Mouse (Mus musculus) midbrain, embryonic 15.5 days (tissue): ENCODE measurements around the gene Aspdh. TPM values are rescaled to one million over a fixed set of nuclear protein-coding genes. Genes with fewer than 3 reads are reported as not detected.
A peak's percentile ranks its signal among the peaks of the same experiment; 100 is the strongest.

ENCODE experiments used
- ATAC-seq: fragments of 200-750 bp; cut with Nextera tagmentation; replicated peaks from 2 replicates; pipeline ENCODE4 v1.8.0; 2017; ENCODE audit warnings: moderate TSS enrichment
- H3K27ac ChIP-seq: fragments of 300-500 bp; sonication (generic); 2 replicates; pipeline ENCODE4 v1.5.1; 2015; ENCODE audit warnings: mild to moderate bottlenecking, inconsistent platforms
- H3K27me3 ChIP-seq: fragments of 300-500 bp; sonication (generic); replicated peaks from 2 replicates; pipeline ENCODE4 v1.6.1; 2015; ENCODE audit warnings: inconsistent platforms
- H3K36me3 ChIP-seq: fragments of 300-500 bp; sonication (generic); replicated peaks from 2 replicates; pipeline ENCODE4 v1.6.1; 2015; ENCODE audit warnings: inconsistent platforms
- H3K4me1 ChIP-seq: fragments of 300-500 bp; sonication (generic); 2 replicates; pipeline ENCODE4 v1.6.1; 2015; ENCODE audit warnings: inconsistent platforms
- H3K4me2 ChIP-seq: fragments of 300-500 bp; sonication (generic); 2 replicates; pipeline ENCODE4 v1.6.1; 2015; ENCODE audit warnings: inconsistent platforms, mild to moderate bottlenecking, moderate library complexity
- H3K4me3 ChIP-seq: fragments of 300-500 bp; sonication (generic); 2 replicates; pipeline ENCODE4 v1.5.1; 2015; ENCODE audit warnings: mild to moderate bottlenecking, inconsistent platforms
- H3K9ac ChIP-seq: fragments of 300-500 bp; sonication (generic); 2 replicates; pipeline ENCODE4 v1.6.1; 2015; ENCODE audit warnings: mild to moderate bottlenecking, inconsistent platforms
- H3K9me3 ChIP-seq: fragments of 300-500 bp; sonication (generic); 2 replicates; pipeline ENCODE4 v1.6.1; 2016; ENCODE audit warnings: inconsistent platforms
- WGBS: fragments of 180-500 bp; shearing (Covaris S2); methylation state at CpG from one replicate; pipeline ENCODE4 v1.1.7; 2015; ENCODE audit warnings: mixed read lengths; 5-methylcytosine and 5-hydroxymethylcytosine counted together
- polyA plus RNA-seq: library from polyadenylated mRNA; unstranded; fragments of >200 nt; fragmentation: Nextera tagmentation; extraction: Ambion mirVana; gene quantifications from 2 replicates; pipeline ENCODE4 v1.2.1, GENCODE M21; 2015

Gene Aspdh
- polyA plus RNA-seq, 1 experiment from 2014 or later, result 6.0 TPM

GRCm38 (mm10) chr7:44439696-44440095 is 25.5 kb upstream of the Aspdh start:
- Histone ChIP-seq H3K27ac (no peak overlapping the region), H3K9me3 (no peaks in the 10 kb centered on the region), H3K9ac (no peak overlapping the region), H3K36me3 (no peaks in the 10 kb centered on the region), H3K4me3 (no peak overlapping the region), H3K27me3 (no peaks in the 10 kb centered on the region), H3K4me1 (peaks cover 41% of the 10 kb centered on the region), H3K4me2 (no peak overlapping the region)
- no peak for ATAC-seq
- WGBS, result 81% methylated on average over 2 of the region's 2 CpGs

DNA sequence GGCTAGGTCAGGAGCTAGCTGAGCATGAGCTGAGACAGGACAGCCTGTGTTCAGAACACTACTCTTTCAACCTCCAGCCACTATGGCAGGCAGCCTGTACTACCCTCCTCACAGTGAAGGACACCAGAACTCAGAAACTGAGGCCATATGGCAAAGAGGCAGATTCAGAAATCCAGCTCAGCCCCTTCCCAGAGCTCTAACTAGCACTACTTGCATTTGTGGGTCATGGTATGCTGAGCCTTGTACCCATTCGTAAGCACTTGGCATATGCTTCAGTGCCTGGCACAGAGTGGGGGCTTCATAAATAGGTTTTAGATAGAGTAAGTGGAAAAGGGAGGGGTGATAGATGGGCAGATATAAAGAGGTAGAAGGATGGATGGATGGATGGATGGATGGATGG is 24.7 kb upstream of the Aspdh start:
- ATAC-seq, result no peak
- Histone ChIP-seq H3K4me1 (peaks cover 49% of the 10 kb centered on the region), H3K27ac (peak overlapping the region; percentile 99), H3K9me3 (no peaks in the 10 kb centered on the region), H3K36me3 (no peaks in the 10 kb centered on the region), H3K9ac (no peak overlapping the region), H3K4me2 (no peak overlapping the region), H3K4me3 (no peak overlapping the region), H3K27me3 (no peaks in the 10 kb centered on the region)
- 84% methylated on average over 1 of the region's 1 CpGs for WGBS

- Histone ChIP-seq H3K4me2 (peak overlapping the region; percentile 88), H3K27ac (peak overlapping the region; percentile 99), H3K27me3 (no peaks in the 10 kb centered on the region), H3K9ac (peak overlapping the region; percentile 100), H3K4me3 (peak overlapping the region; percentile 87), H3K36me3 (no peaks in the 10 kb centered on the region), H3K4me1 (peaks cover 56% of the 10 kb centered on the region), H3K9me3 (no peaks in the 10 kb centered on the region)
- 0% methylated on average over 1 of the region's 1 CpGs for WGBS
- peak; percentile 1; the same call in 1 of the 2 replicates for ATAC-seq
Measured at GRCm38 (mm10) chr7:44441180-44441579, 24.0 kb upstream of the Aspdh start.

GRCm38 (mm10) chr7:44441648-44442109 is 23.5 kb upstream of the Aspdh start:
- Histone ChIP-seq H3K4me2 (peak overlapping the region; percentile 88), H3K9ac (peak overlapping the region; percentile 100), H3K27me3 (no peaks in the 10 kb centered on the region), H3K36me3 (0 out of 2 replicates have a peak, but pooled peaks cover 4% of the 10 kb centered on the region), H3K9me3 (no peaks in the 10 kb centered on the region), H3K4me1 (peaks cover 61% of the 10 kb centered on the region), H3K4me3 (peak overlapping the region; percentile 87), H3K27ac (peak overlapping the region; percentile 99)
- peak; percentile 75 for ATAC-seq
- 0% methylated on average over 14 of the region's 14 CpGs for WGBS

GRCm38 (mm10) chr7:44442407-44442821 is 22.8 kb upstream of the Aspdh start:
- H3K27ac ChIP-seq, result peak overlapping the region; percentile 99
- H3K4me2 ChIP-seq, result peak overlapping the region; percentile 88
- peak; percentile 28 for ATAC-seq
- no peaks in the 10 kb centered on the region for H3K9me3 ChIP-seq
- WGBS, result 0% methylated on average over 14 of the region's 14 CpGs
- H3K27me3 ChIP-seq, result no peaks in the 10 kb centered on the region
- 0 out of 2 replicates have a peak, but pooled peaks cover 4% of the 10 kb centered on the region for H3K36me3 ChIP-seq
- H3K4me1 ChIP-seq, result peaks cover 64% of the 10 kb centered on the region
- peak overlapping the region; percentile 100 for H3K9ac ChIP-seq
- H3K4me3 ChIP-seq, result peak overlapping the region; percentile 87

GRCm38 (mm10) chr7:44443268-44444173 is 21.7 kb upstream of the Aspdh start:
- H3K4me1 ChIP-seq, result peaks cover 63% of the 10 kb centered on the region

DNA sequence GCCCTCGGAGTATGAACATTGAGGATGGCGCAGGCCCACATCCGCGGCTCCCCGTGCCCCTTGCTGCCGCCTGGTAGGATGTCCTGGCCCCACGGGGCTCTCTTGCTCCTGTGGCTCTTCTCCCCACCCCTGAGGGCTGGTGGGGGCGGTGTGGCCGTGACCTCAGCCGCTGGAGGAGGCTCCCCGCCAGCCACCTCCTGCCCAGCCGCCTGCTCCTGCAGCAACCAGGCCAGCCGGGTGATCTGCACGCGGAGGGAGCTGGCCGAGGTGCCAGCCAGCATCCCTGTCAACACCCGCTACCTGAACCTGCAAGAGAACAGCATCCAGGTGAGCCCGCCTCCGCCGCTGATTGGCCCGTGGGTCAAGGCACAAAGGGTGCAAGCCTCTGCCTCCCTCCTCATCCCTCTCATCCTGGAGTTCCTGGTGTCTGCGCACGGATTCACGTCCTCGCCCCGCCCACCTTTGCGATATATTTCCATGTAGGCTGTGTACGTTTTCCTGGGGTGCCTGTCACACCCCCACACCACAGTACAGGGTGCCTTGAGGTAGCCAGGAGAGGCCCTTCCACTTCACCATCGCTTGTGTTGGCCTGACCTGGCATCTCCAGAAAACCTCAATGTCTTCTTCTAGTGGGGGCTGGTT is 20.2 kb upstream of the Aspdh start:
- H3K4me2 ChIP-seq, result peak overlapping the region; percentile 88
- H3K9me3 ChIP-seq, result no peaks in the 10 kb centered on the region
- no peaks in the 10 kb centered on the region for H3K27me3 ChIP-seq
- peak overlapping the region; percentile 87 for H3K4me3 ChIP-seq
- H3K27ac ChIP-seq, result peak overlapping the region; percentile 28; the same call in 1 of the 2 replicates
- peaks cover 16% of the 10 kb centered on the region; the same call in 1 of the 2 replicates for H3K36me3 ChIP-seq
- peaks cover 72% of the 10 kb centered on the region for H3K4me1 ChIP-seq
- no peak for ATAC-seq
- peak overlapping the region; percentile 100 for H3K9ac ChIP-seq
- WGBS, result 33% methylated on average over 29 of the region's 29 CpGs

More at GRCm38 (mm10) chr7:44443268-44444173, 21.7 kb upstream of the Aspdh start:
- peak overlapping the region; percentile 88 for H3K4me2 ChIP-seq
- H3K36me3 ChIP-seq, result peaks cover 11% of the 10 kb centered on the region; the same call in 1 of the 2 replicates
- peak overlapping the region; percentile 100 for H3K9ac ChIP-seq
- peak; percentile 28 for ATAC-seq
- no peaks in the 10 kb centered on the region for H3K9me3 ChIP-seq
- 5% methylated on average over 20 of the region's 20 CpGs for WGBS
- H3K27ac ChIP-seq, result peak overlapping the region; percentile 99
- peak overlapping the region; percentile 87 for H3K4me3 ChIP-seq
- H3K27me3 ChIP-seq, result no peaks in the 10 kb centered on the region

- Histone ChIP-seq H3K27ac (peak overlapping the region; percentile 28; the same call in 1 of the 2 replicates), H3K4me1 (peaks cover 73% of the 10 kb centered on the region), H3K36me3 (peaks cover 21% of the 10 kb centered on the region)
Measured at GRCm38 (mm10) chr7:44445528-44445923, 19.7 kb upstream of the Aspdh start.

GRCm38 (mm10) chr7:44446070-44446855 is 18.9 kb upstream of the Aspdh start:
- peak overlapping the region; percentile 22 for H3K9ac ChIP-seq
- H3K27me3 ChIP-seq, result no peaks in the 10 kb centered on the region
- ATAC-seq, result no peak
- peak overlapping the region; percentile 87 for H3K4me3 ChIP-seq
- H3K27ac ChIP-seq, result peak overlapping the region; percentile 48; the same call in 1 of the 2 replicates
- H3K9me3 ChIP-seq, result no peaks in the 10 kb centered on the region
- H3K4me1 ChIP-seq, result peaks cover 69% of the 10 kb centered on the region
- peak overlapping the region; percentile 88 for H3K4me2 ChIP-seq
- WGBS, result 44% methylated on average over 12 of the region's 12 CpGs
- peaks cover 21% of the 10 kb centered on the region for H3K36me3 ChIP-seq

More at GRCm38 (mm10) chr7:44445528-44445923, 19.7 kb upstream of the Aspdh start:
- Histone ChIP-seq H3K4me2 (peak overlapping the region; percentile 88), H3K9ac (peak overlapping the region; percentile 100; the same call in 1 of the 2 replicates), H3K9me3 (no peaks in the 10 kb centered on the region), H3K4me3 (peak overlapping the region; percentile 87), H3K27me3 (no peaks in the 10 kb centered on the region)
- ATAC-seq, result no peak
- WGBS, result 36% methylated on average over 7 of the region's 7 CpGs

DNA sequence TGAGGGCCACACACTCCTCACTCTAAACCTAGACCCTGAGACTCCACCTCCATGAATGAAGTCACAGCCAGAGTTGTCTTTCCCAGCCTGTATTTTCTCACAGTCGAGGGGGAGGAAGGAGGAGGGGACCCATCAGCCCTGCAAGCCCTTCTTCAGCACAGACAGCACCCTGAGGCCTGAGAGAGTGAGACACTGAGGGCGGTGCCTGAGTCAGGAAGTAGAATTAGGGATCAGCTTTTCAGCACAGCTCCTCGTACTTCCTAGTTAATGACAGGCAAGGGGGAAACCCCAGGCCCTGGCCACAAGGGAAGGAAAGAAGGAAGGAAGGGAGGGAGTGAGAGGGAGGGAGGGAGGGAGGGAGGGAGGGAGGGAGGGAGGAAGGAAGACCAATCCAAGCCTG is 11.9 kb upstream of the Aspdh start:
- ATAC-seq, result no peak
- no peak overlapping the region for H3K4me3 ChIP-seq
- H3K36me3 ChIP-seq, result peaks cover 29% of the 10 kb centered on the region
- H3K4me2 ChIP-seq, result no peak overlapping the region
- H3K27me3 ChIP-seq, result no peaks in the 10 kb centered on the region
- 0 out of 2 replicates have a peak overlapping the region, but pooled peaks have one; percentile 41 for H3K27ac ChIP-seq
- WGBS, result 15% methylated on average over 3 of the region's 3 CpGs
- H3K4me1 ChIP-seq, result peaks cover 45% of the 10 kb centered on the region
- no peaks in the 10 kb centered on the region for H3K9me3 ChIP-seq
- no peak overlapping the region for H3K9ac ChIP-seq

GRCm38 (mm10) chr7:44456302-44456701 is 8.9 kb upstream of the Aspdh start:
- no peaks in the 10 kb centered on the region for H3K27me3 ChIP-seq
- H3K27ac ChIP-seq, result no peak overlapping the region
- no peaks in the 10 kb centered on the region for H3K9me3 ChIP-seq
- no peak overlapping the region for H3K4me3 ChIP-seq
- H3K9ac ChIP-seq, result no peak overlapping the region
- peaks cover 41% of the 10 kb centered on the region for H3K36me3 ChIP-seq
- WGBS, result 93% methylated on average over 1 of the region's 1 CpGs
- peaks cover 23% of the 10 kb centered on the region for H3K4me1 ChIP-seq
- no peak overlapping the region for H3K4me2 ChIP-seq
- ATAC-seq, result no peak
